Mouse (Mus musculus): ENCODE measurements at regions not wholly inside any gene's neighbourhood (a gene's known extent, or its start where the extent isn't known, plus 50 kb on each side); places are given as distances from the start of the nearest gene placed in this dataset.

DNA sequence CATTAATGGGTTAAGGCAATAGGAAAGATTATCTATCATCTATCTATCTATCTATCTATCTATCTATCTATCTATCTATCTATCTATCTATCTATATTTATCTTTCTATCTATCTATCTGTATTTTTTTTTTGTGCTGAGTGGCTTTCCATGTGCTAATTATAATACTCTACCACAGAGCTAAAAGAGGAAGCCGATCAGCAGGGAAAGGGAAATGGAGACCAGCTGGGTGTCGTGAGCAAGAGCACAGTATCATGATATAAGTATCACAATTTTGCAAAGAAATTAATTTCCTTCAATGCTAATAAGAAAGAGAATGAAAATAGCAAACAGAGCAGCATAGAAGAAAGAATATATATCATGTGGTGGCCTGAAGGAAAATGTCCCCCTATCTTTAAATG, 69.6 kb downstream of the Cldn1 start:
- DNase-seq (ENCODE audit: low spot score in 2 of 2) = no peak

- DNase-seq (ENCODE audit: low spot score in 2 of 2) = no peak
Measured at GRCm38 (mm10) chr16:26291692-26292091, 79.9 kb downstream of the Cldn1 start.

DNA sequence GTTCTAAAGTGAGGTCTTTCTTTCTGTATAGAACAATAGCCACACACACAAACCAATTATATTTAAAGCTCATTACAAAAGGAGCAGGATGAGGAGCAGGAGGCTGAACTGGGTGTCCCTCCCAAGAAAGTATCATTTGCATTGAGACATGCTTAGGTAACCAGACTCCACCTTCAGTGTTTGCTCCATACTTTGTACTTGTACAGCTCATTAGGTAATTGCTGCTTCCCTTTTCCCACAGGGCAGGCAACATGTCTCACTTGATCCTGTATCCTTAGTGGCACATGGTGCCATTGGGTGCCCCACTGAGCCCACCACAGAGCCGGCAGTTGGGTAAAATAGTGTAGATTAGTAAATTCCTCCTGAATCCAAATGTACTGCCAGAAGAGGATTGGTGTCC, 86.0 kb downstream of the Cldn1 start:
- DNase-seq (ENCODE audit: low spot score in 2 of 2) = no peak

DNA sequence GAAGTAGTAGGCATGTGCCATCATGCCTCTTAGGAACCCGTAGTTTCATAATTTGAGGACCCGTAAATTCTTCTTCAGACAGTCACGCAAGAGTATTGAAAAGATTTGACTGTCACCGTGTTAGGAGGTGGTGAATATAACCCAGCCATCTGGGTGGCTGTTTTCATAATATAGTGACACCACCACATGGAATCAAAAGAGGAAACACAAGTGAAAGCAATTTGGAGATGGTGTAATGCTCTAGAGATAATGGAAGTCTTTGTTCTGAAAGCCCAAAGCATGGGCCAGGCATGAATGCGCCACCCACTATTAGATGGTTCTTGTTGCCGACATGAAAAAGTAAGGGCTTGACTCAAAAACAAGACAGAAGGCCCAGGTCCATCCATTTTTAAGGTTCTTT, 86.9 kb downstream of the Cldn1 start:
- no peak for DNase-seq (ENCODE audit: low spot score in 2 of 2)

- DNase-seq (ENCODE audit: low spot score in 2 of 2) = no peak
Measured at GRCm38 (mm10) chr16:26282418-26282817, 89.2 kb downstream of the Cldn1 start.

DNA sequence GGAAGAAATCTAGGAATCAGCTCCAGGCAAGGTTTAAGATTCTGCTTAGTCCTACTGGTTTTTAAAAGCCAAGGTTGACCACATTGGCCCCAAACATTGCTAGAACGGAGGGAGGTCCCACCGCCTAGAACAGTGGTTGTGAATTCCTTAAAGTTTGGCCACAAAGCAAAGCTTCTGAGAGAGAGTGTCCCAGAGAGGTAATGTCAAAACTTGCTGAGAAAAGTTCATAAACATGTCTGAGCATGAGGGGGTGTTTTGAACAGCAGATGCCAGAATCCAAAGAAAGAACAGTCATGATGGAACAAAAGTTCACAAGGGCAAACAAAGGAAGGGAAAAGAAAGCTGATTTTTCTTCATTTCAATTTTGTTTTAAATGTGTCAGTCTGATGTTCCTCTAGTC, 90.1 kb downstream of the Cldn1 start:
- DNase-seq (ENCODE audit: low spot score in 2 of 2) = no peak

DNA sequence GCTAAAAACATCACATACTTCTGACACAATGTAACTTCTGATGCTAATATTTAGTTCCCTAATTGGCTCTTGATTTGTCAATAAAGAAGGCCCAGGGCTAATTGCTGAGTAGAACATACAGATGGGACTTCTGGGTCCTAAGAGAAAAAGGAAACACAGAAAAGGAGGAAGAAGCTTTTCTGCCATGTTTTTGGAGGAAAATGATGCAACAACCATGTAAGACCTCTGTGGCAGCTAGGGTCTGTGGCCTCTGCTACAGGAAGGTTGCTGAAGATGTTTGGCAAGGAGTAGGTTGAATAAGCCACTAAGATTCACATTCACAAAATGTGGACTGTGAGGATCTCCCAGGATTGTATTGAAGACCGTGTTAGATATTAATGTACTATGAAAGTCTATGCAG, 94.9 kb downstream of the Cldn1 start:
- DNase-seq (ENCODE audit: low spot score in 2 of 2) = no peak

- no peak for DNase-seq (ENCODE audit: low spot score in 2 of 2)
Measured at GRCm38 (mm10) chr16:26252824-26253223, 118.8 kb downstream of the Cldn1 start.

DNA sequence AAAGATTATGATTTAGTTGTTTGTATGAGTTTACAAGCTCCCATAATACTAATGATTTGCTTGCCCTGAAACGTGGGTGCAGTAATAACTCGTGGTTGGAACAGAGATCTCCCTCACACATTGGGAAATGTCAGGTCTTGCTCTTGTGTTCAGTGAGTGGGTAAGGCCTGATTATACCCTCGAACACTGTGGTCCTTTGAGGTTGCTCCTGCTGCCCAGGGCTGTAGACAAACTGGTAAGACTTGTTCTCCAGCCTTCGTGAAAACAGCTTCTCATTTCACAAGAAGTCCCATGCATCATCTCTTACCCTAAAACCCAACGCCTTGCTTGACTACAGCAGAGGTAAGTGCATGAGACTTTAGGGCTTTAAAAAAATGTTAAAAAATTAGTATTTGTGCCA, 119.9 kb downstream of the Cldn1 start:
- no peak for DNase-seq (ENCODE audit: low spot score in 2 of 2)

DNA sequence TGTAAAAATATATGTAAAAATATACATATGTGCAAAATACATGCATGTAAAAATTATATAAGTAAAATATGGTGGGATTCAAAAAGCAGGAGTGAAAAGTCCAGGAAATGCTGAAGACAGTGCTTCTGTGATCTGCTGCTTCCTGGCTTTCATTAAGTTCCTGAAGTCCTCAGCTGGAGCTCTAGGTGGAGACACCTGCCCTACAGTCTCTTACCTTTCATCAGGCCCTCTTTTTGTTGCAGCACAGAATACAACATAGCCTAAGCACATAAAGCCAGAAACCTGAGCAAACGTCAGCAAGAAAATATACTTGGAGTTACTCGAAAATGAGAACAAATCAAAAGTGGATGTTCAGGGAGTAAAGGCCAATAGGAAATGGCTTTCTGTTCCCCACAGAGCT, 120.6 kb downstream of the Cldn1 start:
- no peak for DNase-seq (ENCODE audit: low spot score in 2 of 2)

- no peak for DNase-seq (ENCODE audit: low spot score in 2 of 2)
Measured at GRCm38 (mm10) chr16:26248939-26249338, 122.7 kb downstream of the Cldn1 start.

- DNase-seq (ENCODE audit: low spot score in 2 of 2) = no peak
Measured at GRCm38 (mm10) chr16:26247926-26248325, 123.7 kb downstream of the Cldn1 start.

DNA sequence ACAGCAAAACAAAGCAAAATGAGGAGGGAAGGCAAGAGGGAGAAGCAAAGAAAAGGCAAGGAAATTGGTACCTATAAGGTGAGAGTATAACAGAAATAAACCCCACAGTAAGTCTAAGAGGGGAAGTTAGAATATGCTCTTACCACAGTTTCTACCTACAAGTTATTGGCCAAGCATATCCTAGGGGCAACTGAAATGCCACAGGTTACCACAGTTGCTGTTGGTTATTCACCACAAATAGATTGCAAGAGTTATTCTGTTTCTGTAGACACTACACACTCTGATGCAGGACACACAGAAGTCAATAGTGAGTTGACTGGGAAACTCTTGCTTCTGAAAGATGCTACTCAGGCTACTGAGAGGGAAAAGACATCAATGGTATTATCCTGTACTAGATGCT, 129.7 kb upstream of the P3h2 start:
- no peak for DNase-seq (ENCODE audit: low spot score in 2 of 2)

DNA sequence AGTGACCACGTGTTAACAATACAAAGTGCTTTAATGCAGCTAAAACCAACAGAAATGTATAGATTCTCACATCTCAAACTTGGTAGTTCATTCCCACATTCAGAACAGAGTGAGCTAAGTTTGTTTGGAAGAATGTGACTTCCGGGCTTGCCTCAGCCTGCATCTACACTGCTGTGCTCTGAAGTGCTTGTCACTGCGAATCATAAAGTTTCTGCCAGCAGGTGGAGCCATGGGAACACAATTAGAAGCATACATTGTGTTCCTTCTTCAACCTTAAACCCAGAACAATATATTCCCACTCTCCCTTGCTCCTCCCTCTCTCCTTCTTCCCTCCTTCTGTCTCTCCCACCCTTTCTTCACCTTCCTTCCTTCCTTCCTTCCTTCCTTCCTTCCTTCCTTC, 128.5 kb upstream of the P3h2 start:
- DNase-seq (ENCODE audit: low spot score in 2 of 2) = peak; percentile 78 to 86

GRCm38 (mm10) chr16:26231110-26231509, 125.5 kb upstream of the P3h2 start:
- no peak for DNase-seq (ENCODE audit: low spot score in 2 of 2)

GRCm38 (mm10) chr16:26211418-26211817, 105.8 kb upstream of the P3h2 start:
- DNase-seq (ENCODE audit: low spot score in 2 of 2) = no peak

DNA sequence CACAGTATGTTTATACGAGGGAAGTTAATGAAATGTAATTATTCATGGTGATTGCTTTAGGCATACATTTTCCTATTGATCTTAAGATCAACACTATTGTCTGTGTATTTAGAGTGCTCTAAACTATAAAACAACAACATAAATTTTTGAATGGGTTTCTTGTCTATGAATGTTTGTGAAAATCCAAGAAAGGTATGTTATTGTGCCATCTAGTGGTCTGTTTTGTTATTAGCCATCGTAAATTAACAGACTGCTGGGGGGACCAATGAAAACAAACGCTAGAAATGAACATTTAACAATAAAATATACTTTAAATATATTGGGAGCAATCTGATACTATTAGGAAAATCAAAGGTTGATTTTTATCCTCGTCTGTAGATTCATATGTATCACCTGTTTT, 93.5 kb upstream of the P3h2 start:
- DNase-seq (ENCODE audit: low spot score in 2 of 2) = peak in 1 of 2 experiments; percentile 60

DNA sequence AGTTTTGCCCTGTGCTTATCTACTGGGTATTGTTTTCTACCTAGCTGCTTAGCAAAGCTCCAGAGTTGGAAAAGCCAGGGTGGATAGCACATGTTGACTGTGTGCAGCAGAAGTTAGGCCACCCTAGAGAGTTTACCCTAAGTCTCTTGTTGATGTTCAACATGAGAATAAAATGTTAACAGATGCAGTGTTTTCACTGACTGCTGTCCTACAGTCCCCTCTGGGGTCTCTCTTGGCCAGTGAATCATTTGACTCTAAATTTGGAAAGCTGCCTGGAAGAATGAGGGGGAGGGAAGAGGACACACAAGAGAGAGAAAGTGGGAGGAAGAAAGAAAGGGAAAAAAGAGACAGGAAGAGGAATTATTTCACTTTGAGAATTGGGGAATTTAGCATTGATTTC, 90.8 kb upstream of the P3h2 start:
- no peak for DNase-seq (ENCODE audit: low spot score in 2 of 2)

DNA sequence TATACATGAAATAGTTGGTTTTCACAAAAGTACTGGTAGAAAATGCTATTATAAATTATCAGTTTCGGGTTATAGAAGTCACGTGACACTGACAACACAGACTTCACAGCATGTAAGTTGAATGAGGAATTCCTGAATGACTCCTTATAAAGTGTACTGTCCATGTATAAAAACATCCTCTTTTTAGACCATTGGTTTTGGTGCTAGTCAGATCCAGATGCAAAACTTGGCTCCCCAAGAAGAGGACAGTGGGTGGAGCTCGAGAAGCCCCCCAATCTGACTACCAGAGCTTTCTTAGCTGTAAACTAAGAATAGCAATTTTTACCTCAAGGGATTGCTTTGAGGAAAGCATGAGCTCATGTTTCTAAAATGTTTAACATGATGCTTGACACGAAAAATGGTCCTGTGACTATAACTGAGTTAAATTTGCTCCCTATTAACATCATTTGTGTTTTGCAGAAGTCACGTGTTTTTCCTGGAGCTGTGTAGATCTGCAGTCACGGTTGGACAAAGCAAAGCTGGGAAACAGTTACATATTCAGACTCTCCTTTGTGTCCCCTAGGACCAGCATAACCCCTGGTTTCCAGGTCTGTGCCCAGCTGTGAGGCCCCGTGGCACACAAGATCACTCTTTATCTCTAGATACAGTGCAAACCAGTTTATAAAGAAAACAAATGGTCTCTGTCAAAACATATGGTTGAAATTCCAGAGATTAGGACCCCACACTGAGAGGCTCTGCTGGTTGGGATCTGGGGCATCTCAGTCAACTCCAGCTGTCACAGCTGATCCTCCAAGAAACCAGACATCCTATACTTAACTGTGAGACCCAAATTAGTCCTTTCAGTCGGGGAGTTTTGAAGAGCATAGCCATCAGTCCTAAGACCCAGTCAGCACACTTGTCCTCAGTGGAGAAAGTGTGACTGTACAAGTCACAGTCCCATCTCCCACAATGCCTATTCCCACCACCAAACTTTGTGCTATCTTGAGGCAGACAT, 80.0 kb upstream of the P3h2 start:
- DNase-seq (ENCODE audit: low spot score in 2 of 2) = no peak

DNA sequence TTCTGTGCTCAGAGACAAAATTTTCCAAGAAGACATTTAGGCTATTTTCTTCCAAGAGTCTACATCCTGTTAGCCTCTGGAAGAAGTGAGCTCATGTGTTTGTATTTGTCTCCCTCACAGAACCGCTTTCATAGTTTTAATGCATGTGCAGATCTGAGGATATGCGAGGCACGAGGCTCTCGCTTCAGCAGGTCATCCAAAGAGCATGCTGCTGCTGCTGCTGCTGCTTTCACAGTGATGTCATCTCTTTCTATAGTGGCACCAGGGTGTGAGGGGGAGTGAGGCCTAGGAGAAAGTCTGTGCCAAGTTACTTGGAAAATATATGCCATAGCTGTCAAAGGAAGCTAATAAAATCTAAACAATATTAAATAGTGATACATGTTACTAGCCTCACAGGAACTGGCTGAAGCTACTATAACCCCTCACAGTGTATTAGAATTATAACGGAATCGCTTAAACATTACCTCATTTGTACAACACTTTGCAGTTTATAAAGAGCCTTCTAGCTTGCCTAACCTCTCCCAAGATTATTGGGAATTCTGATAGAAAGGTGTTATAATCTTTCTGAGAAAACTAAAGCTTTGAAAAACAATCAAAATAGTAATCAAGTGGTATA, 79.2 kb upstream of the P3h2 start:
- DNase-seq (ENCODE audit: low spot score in 2 of 2) = no peak

GRCm38 (mm10) chr16:26183530-26183929, 77.9 kb upstream of the P3h2 start:
- no peak for DNase-seq (ENCODE audit: low spot score in 2 of 2)

DNA sequence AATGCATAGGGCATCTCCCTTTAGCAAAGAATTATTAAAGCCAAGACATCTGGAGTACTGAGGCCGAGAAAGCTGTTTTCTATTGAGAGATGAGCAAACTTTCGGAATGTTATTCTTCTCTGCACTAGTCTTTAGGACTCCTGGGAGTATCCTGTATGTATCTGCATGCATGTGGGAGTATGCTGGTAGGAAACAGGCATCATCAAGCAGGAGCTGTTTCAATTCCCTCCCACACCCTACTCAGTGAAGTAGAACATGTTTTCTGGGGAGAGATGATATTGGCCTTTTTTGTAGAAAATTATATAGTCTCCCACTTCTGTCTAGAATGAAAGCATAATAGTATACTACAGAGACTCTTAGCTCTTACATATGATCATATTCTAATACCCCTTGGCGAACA, 76.1 kb upstream of the P3h2 start:
- no peak for DNase-seq (ENCODE audit: low spot score in 2 of 2)

GRCm38 (mm10) chr16:26171441-26171840, 65.9 kb upstream of the P3h2 start:
- no peak for DNase-seq (ENCODE audit: low spot score in 2 of 2)

Measured in layer of hippocampus, postnatal 14 days (tissue).